Mouse (Mus musculus) liver, embryonic 15.5 days (tissue): ENCODE data around the gene Mapre3. TPM values are rescaled to one million over a fixed set of nuclear protein-coding genes. Genes with fewer than 3 reads are reported as not detected.

Experiments used
- ATAC-seq: fragments of 200-750 bp; cut with Nextera tagmentation; 2 replicates; pipeline ENCODE4 v1.8.0; 2017; ENCODE audit warnings: moderate number of reproducible peaks, mild to moderate bottlenecking, moderate library complexity; ENCODE audit not compliant: insufficient read depth
- H3K27ac ChIP-seq: fragments of 300-500 bp; sonication (generic); replicated peaks from 2 replicates; pipeline ENCODE4 v1.5.1; 2015; ENCODE audit warnings: mild to moderate bottlenecking, inconsistent platforms
- H3K27me3 ChIP-seq: fragments of 300-500 bp; sonication (generic); 2 replicates; pipeline ENCODE4 v1.6.1; 2015; ENCODE audit warnings: mild to moderate bottlenecking, inconsistent platforms
- H3K36me3 ChIP-seq: fragments of 300-500 bp; sonication (generic); replicated peaks from 2 replicates; pipeline ENCODE4 v1.6.1; 2015; ENCODE audit warnings: moderate library complexity, mild to moderate bottlenecking, inconsistent platforms
- H3K4me1 ChIP-seq: fragments of 300-500 bp; sonication (generic); replicated peaks from 2 replicates; pipeline ENCODE4 v1.6.1; 2015; ENCODE audit warnings: inconsistent platforms
- H3K4me2 ChIP-seq: fragments of 300-500 bp; sonication (generic); 2 replicates; pipeline ENCODE4 v1.6.1; 2015; ENCODE audit warnings: moderate library complexity, mild to moderate bottlenecking, inconsistent platforms
- H3K4me3 ChIP-seq: fragments of 300-500 bp; sonication (generic); replicated peaks from 2 replicates; pipeline ENCODE4 v1.5.1; 2015; ENCODE audit warnings: mild to moderate bottlenecking, inconsistent platforms
- H3K9ac ChIP-seq: fragments of 300-500 bp; sonication (generic); 2 replicates; pipeline ENCODE4 v1.6.1; 2015; ENCODE audit warnings: moderate library complexity, mild to moderate bottlenecking, inconsistent platforms
- H3K9me3 ChIP-seq: fragments of 300-500 bp; sonication (generic); replicated peaks from 2 replicates; pipeline ENCODE4 v1.6.1; 2016; ENCODE audit warnings: inconsistent platforms
- WGBS: fragments of 180-500 bp; shearing (Covaris S2); methylation state at CpG from one replicate; pipeline ENCODE4 v1.1.7; 2015; ENCODE audit warnings: mixed read lengths; ENCODE audit not compliant: insufficient replicate concordance; 5-methylcytosine and 5-hydroxymethylcytosine counted together
- polyA plus RNA-seq: library from polyadenylated mRNA; unstranded; fragments of >200 nt; fragmentation: Nextera tagmentation; extraction: Ambion mirVana; gene quantifications from 2 replicates; pipeline ENCODE4 v1.2.1, GENCODE M21; 2015

The Mapre3 gene
- polyA plus RNA-seq, 1 experiment from 2014 or later, result 2.9 TPM

DNA sequence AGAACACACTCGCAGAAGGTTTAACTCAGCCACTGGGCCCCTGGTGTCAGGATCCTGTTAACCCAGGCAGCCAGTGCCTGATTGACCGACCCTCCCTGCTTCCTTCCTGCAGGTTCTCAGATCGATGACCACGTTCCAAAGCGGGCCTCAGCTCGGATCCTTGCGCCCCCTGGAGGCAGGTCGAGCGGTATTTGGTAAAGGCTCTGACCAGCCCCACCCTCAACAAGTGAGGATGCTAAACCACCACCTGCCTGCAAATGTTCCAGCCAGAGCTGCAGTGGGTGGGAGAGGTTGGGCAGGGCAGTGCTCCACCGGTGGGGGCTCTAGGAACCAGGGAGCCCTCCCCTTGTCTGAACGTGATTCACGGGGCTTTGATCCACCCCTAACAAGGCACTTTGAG is 18.3 kb upstream of the Mapre3 start:
- H3K9me3 ChIP-seq, result no peaks in the 10 kb centered on the region
- WGBS, result 6% methylated on average over 12 of the region's 12 CpGs
- peaks cover 33% of the 10 kb centered on the region for H3K4me1 ChIP-seq
- H3K4me2 ChIP-seq, result no peak overlapping the region
- H3K4me3 ChIP-seq, result no peak overlapping the region
- H3K36me3 ChIP-seq, result no peaks in the 10 kb centered on the region
- no peak for ATAC-seq
- no peak overlapping the region for H3K27ac ChIP-seq
- no peak overlapping the region for H3K9ac ChIP-seq
- peaks cover 20% of the 10 kb centered on the region; the same call in 1 of the 2 replicates for H3K27me3 ChIP-seq

- peak overlapping the region; percentile 83 for H3K27ac ChIP-seq
- H3K9ac ChIP-seq, result peak overlapping the region; percentile 33; the same call in 1 of the 2 replicates
These were observed 17.0 kb upstream of the Mapre3 start for GRCm38 (mm10) chr5:30797482-30797881.

GRCm38 (mm10) chr5:30797982-30798381 is 16.5 kb upstream of the Mapre3 start:
- Histone ChIP-seq H3K4me3 (peak overlapping the region; percentile 29; the same call in 1 of the 2 replicates), H3K36me3 (no peaks in the 10 kb centered on the region), H3K9ac (peak overlapping the region; percentile 33; the same call in 1 of the 2 replicates), H3K27ac (peak overlapping the region; percentile 83), H3K9me3 (no peaks in the 10 kb centered on the region), H3K4me1 (peaks cover 33% of the 10 kb centered on the region), H3K27me3 (peaks cover 24% of the 10 kb centered on the region; the same call in 1 of the 2 replicates), H3K4me2 (peak overlapping the region; percentile 61)
- 44% methylated on average over 8 of the region's 8 CpGs for WGBS
- peak; percentile 47 for ATAC-seq

More at GRCm38 (mm10) chr5:30797482-30797881, 17.0 kb upstream of the Mapre3 start:
- ATAC-seq, result peak; percentile 94
- no peaks in the 10 kb centered on the region for H3K36me3 ChIP-seq
- no peaks in the 10 kb centered on the region for H3K9me3 ChIP-seq
- H3K4me2 ChIP-seq, result peak overlapping the region; percentile 61
- H3K4me1 ChIP-seq, result peaks cover 33% of the 10 kb centered on the region
- peaks cover 24% of the 10 kb centered on the region; the same call in 1 of the 2 replicates for H3K27me3 ChIP-seq
- WGBS, result 20% methylated on average over 7 of the region's 7 CpGs
- peak overlapping the region; percentile 29; the same call in 1 of the 2 replicates for H3K4me3 ChIP-seq

- H3K27ac ChIP-seq, result no peak overlapping the region
- peaks cover 33% of the 10 kb centered on the region for H3K4me1 ChIP-seq
- H3K9me3 ChIP-seq, result no peaks in the 10 kb centered on the region
- no peak for ATAC-seq
- WGBS, result 52% methylated on average over 6 of the region's 6 CpGs
- H3K4me2 ChIP-seq, result no peak overlapping the region
- peaks cover 18% of the 10 kb centered on the region; the same call in 1 of the 2 replicates for H3K27me3 ChIP-seq
- no peaks in the 10 kb centered on the region for H3K36me3 ChIP-seq
- H3K9ac ChIP-seq, result no peak overlapping the region
- H3K4me3 ChIP-seq, result no peak overlapping the region
These were observed 15.5 kb upstream of the Mapre3 start for GRCm38 (mm10) chr5:30798965-30799364.

DNA sequence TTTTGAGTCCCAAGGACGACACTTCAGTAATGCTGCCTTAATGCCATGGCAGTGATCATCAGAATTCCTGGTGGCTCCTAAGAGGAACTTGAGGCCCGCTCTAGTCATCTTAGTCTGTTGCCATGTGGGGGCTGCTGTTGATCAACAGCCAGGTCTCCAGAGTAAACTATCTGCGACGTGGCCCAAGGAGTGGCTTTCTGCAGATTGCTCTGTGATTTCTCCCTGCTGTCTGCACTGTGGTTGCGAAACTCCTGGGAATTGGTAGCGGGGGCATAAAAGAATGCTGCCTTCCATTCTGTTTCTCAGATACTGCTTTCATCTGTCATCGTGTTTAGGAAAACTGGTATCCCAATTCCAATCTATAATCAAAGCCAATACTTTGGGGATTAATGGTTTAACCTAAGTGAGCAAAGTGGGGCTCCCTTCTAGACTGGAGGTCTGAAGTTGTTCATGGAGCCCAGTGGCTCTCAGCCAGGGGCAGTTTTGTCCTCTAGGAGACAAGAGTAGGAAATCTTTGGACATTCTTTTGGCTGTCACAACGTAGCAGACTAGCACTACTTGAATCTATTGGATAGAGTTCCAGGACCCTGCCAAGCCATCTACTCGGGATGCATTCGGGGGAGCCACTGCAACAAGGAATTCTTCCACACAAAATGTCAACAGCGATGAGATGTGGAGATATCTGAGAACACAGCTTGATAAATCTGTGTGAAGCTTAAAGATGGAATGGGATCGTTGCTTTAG is 11.5 kb upstream of the Mapre3 start:
- no peak overlapping the region for H3K27ac ChIP-seq

GRCm38 (mm10) chr5:30806106-30806505 is 8.3 kb upstream of the Mapre3 start:
- Histone ChIP-seq H3K9ac (no peak overlapping the region), H3K36me3 (no peaks in the 10 kb centered on the region), H3K4me2 (no peak overlapping the region), H3K4me3 (no peak overlapping the region), H3K27ac (no peak overlapping the region), H3K4me1 (no peaks in the 10 kb centered on the region), H3K9me3 (no peaks in the 10 kb centered on the region), H3K27me3 (peaks cover 26% of the 10 kb centered on the region)
- 0 out of 2 replicates have a peak, but pooled peaks have one; percentile 47 for ATAC-seq
- WGBS, result 7% methylated on average over 3 of the region's 3 CpGs

More for the DNA sequence above, 11.5 kb upstream of the Mapre3 start:
- peaks cover 11% of the 10 kb centered on the region for H3K4me1 ChIP-seq
- H3K9ac ChIP-seq, result no peak overlapping the region
- no peaks in the 10 kb centered on the region for H3K9me3 ChIP-seq
- H3K36me3 ChIP-seq, result no peaks in the 10 kb centered on the region
- 56% methylated on average over 12 of the region's 12 CpGs for WGBS
- H3K27me3 ChIP-seq, result peaks cover 11% of the 10 kb centered on the region; the same call in 1 of the 2 replicates
- ATAC-seq, result no peak
- H3K4me3 ChIP-seq, result no peak overlapping the region
- no peak overlapping the region for H3K4me2 ChIP-seq

DNA sequence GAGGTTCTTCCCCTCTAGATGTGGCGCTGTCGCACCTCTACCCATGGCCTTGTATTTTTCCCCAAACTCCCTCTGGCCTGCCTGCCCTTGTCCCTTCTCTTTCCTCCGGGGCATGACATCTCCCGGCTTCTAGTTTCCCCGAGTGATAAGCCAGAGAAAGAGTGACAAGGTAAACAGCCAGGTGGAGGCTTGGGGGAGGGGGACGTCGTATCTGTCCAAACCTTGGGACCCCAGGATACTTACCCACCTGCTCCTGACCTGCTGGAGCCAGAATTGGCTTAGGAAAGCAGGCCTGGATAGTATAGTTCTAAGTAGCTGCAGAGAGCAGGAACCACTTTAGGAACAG is 652 bp downstream of the Mapre3 start:
- WGBS, result 22% methylated on average over 7 of the region's 7 CpGs
- Histone ChIP-seq H3K9ac (no peak overlapping the region), H3K4me2 (peak overlapping the region; percentile 81), H3K36me3 (no peaks in the 10 kb centered on the region), H3K27me3 (peaks cover 66% of the 10 kb centered on the region), H3K4me3 (peak overlapping the region; percentile 63), H3K4me1 (peaks cover 13% of the 10 kb centered on the region), H3K9me3 (no peaks in the 10 kb centered on the region), H3K27ac (no peak overlapping the region)
- ATAC-seq, result no peak

- H3K4me2 ChIP-seq, result no peak overlapping the region
- 49% methylated on average over 8 of the region's 8 CpGs for whole genome bisulfite sequencing
- peaks cover 13% of the 10 kb centered on the region for H3K4me1 ChIP-seq
- peaks cover 55% of the 10 kb centered on the region for H3K27me3 ChIP-seq
- no peaks in the 10 kb centered on the region for H3K36me3 ChIP-seq
- H3K9me3 ChIP-seq, result no peaks in the 10 kb centered on the region
- no peak overlapping the region for H3K9ac ChIP-seq
- ATAC-seq, result no peak
- no peak overlapping the region for H3K4me3 ChIP-seq
- no peak overlapping the region for H3K27ac ChIP-seq
These were observed 1.9 kb downstream of the Mapre3 start for GRCm38 (mm10) chr5:30816261-30816791.

- H3K9ac ChIP-seq, result no peak overlapping the region
- peaks cover 13% of the 10 kb centered on the region for H3K4me1 ChIP-seq
- no peaks in the 10 kb centered on the region for H3K9me3 ChIP-seq
- H3K4me3 ChIP-seq, result no peak overlapping the region
- H3K36me3 ChIP-seq, result no peaks in the 10 kb centered on the region
- H3K27ac ChIP-seq, result no peak overlapping the region
- no peak for ATAC-seq
- peaks cover 30% of the 10 kb centered on the region for H3K27me3 ChIP-seq
- H3K4me2 ChIP-seq, result no peak overlapping the region
- 63% methylated on average over 8 of the region's 8 CpGs for WGBS
These were observed 4.4 kb downstream of the Mapre3 start for GRCm38 (mm10) chr5:30818758-30819309.

GRCm38 (mm10) chr5:30822689-30823088 is 8.2 kb downstream of the Mapre3 start:
- Histone ChIP-seq H3K9ac (no peak overlapping the region), H3K27me3 (no peaks in the 10 kb centered on the region), H3K9me3 (no peaks in the 10 kb centered on the region), H3K4me3 (no peak overlapping the region), H3K27ac (no peak overlapping the region), H3K4me2 (no peak overlapping the region), H3K4me1 (no peaks in the 10 kb centered on the region), H3K36me3 (no peaks in the 10 kb centered on the region)
- ATAC-seq, result no peak
- WGBS, result 58% methylated on average over 5 of the region's 5 CpGs

DNA sequence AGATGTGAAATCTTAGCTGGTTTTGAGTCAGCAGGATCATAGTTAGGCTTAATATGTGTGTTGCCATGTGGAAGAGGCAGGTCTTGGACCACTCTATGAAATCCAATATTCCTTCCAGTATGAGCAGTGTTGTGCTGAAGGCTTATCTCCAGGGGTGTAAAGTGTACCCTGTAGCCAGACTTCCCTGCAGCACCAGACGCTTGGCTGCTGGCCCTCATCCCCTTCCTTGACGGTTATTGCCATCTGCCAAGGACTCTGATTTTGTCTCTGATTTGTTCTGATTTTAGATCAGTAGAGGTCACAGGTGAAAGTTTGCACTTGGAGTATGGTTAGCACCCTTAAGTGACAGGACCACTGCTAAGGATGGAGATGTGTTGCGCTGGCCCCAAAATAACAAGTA is 8.7 kb downstream of the Mapre3 start:
- 68% methylated on average over 3 of the region's 3 CpGs for WGBS
- Histone ChIP-seq H3K9ac (no peak overlapping the region), H3K4me3 (no peak overlapping the region), H3K27me3 (no peaks in the 10 kb centered on the region), H3K4me2 (no peak overlapping the region), H3K27ac (no peak overlapping the region), H3K36me3 (no peaks in the 10 kb centered on the region), H3K4me1 (no peaks in the 10 kb centered on the region), H3K9me3 (no peaks in the 10 kb centered on the region)
- ATAC-seq, result no peak
